8 mouse cellular contexts compared by ENCODE assay signal in genomic region chr11:120795756-120796613, GRCm38 (mm10). TPM values are rescaled to one million over a fixed set of nuclear protein-coding genes. Genes with fewer than 3 reads are reported as not detected.
DNase-seq lines count a peak whose midpoint lies in the region; ATAC-seq and TF ChIP-seq lines count a peak whose summit lies in the region.

Gene Dus1l, minus strand, starts transcription at chr11:120796403.

- TF ChIP-seq CTCF in gastrocnemius, adult 2 months (IDR thresholded peaks at IDR 0.05), result peak; percentile 13; the same call in 1 of the 2 replicates
- TF ChIP-seq CTCF in hindbrain, postnatal 0 days (IDR thresholded peaks at IDR 0.05; ENCODE audit: low read depth), result no peak
- TF ChIP-seq CTCF in left cerebral cortex, adult 2 months (IDR thresholded peaks at IDR 0.05), result no peak

- H3K27me3 ChIP-seq in hindbrain, postnatal 0 days (ENCODE audit: insufficient read depth, low read length), result no peaks in the 10 kb centered on the region

- H3K9me3 ChIP-seq in hindbrain, postnatal 0 days (ENCODE audit: low read length), result no peaks in the 10 kb centered on the region

- H3K9ac ChIP-seq in hindbrain, postnatal 0 days (replicated peaks; ENCODE audit: low read length), result peak within 1 kb of the TSS; percentile 96

- H3K4me2 ChIP-seq in hindbrain, postnatal 0 days (ENCODE audit: low read depth, low read length), result peak within 1 kb of the TSS; percentile 84

- peak; percentile 98 for DNase-seq in WW6 (ENCODE audit: low read depth, low spot score)
- peak; percentile 99 for DNase-seq in cerebellum, postnatal 4 days (ENCODE audit: low spot score in 2 of 2)
- DNase-seq in gastrocnemius, adult 2 months, result peak; percentile 97
- DNase-seq in hindbrain, postnatal 0 days (ENCODE audit: low spot score), result peak; percentile 98
- DNase-seq in left cerebral cortex, adult 2 months (ENCODE audit: extremely low spot score in 1 of 2, low spot score in 2 of 2), result peak; percentile 97 to 99
- DNase-seq in right cerebral cortex, adult 2 months (ENCODE audit: low spot score in 2 of 2), result peak; percentile 97 to 99
- DNase-seq in urinary bladder, postnatal 14 days (ENCODE audit: low spot score), result peak; percentile 96

- peaks cover 7% of the 10 kb centered on the region for H3K4me1 ChIP-seq in hindbrain, postnatal 0 days (ENCODE audit: insufficient read depth, low read length)

- intact Hi-C loops in gastrocnemius, adult 2 months (cut with DNase I), result no loop called here
- intact Hi-C loops in left cerebral cortex, adult 2 months (cut with DNase I), result no loop called here

- 4% methylated on average over 57 of the region's 59 CpGs for WGBS in hindbrain, postnatal 0 days

- H3K36me3 ChIP-seq in hindbrain, postnatal 0 days (ENCODE audit: insufficient read depth, low read length), result peaks cover 24% of the 10 kb centered on the region

- ATAC-seq in hindbrain, postnatal 0 days, result peak; percentile 90
- ATAC-seq in megakaryocyte, adult 5-6 weeks (ENCODE audit: poor library complexity, severe bottlenecking), result peak; percentile 94

- H3K27ac ChIP-seq in gastrocnemius, adult 2 months, result peak within 1 kb of the TSS; percentile 95
- H3K27ac ChIP-seq in hindbrain, postnatal 0 days, result peak within 1 kb of the TSS; percentile 87
- peak within 1 kb of the TSS; percentile 89 for H3K27ac ChIP-seq in left cerebral cortex, adult 2 months

- H3K4me3 ChIP-seq in gastrocnemius, adult 2 months, result peak within 1 kb of the TSS; percentile 77
- H3K4me3 ChIP-seq in hindbrain, postnatal 0 days (ENCODE audit: low read length), result peak within 1 kb of the TSS; percentile 98
- H3K4me3 ChIP-seq in left cerebral cortex, adult 2 months, result peak within 1 kb of the TSS; percentile 92

RNA-seq across cellular contexts. Expression of gene Dus1l, which starts in this region (rescaled TPM):
- total RNA-seq in gastrocnemius, adult 2 months (2021), result 10 to 100 TPM; 31.2 to 31.5 TPM
- total RNA-seq in hindbrain, postnatal 0 days (2014; rRNA removed), result 36.3 and 48.5 TPM in 2 replicates
- polyA plus RNA-seq in hindbrain, postnatal 0 days (2015; fragmentation: Nextera tagmentation; extraction: Ambion mirVana), result 40.4 and 42.2 TPM in 2 replicates
- 10 to 100 TPM; 45.8 to 47.6 TPM for total RNA-seq in left cerebral cortex, adult 2 months (2021)
- total RNA-seq in megakaryocyte, adult 5-6 weeks (2015), result 46.1 and 51.8 TPM in 2 replicates
- 24.0 and 31.1 TPM in 2 replicates for total RNA-seq in megakaryocyte, adult 5-6 weeks (2017)

Comparison
In these comparisons a context has a peak if more than half of its experiments do, and no peak if none do; other contexts are left out.
1. Peak in every context shown above with its lines: DNase-seq, ATAC-seq, H3K4me3 ChIP-seq and H3K27ac ChIP-seq.